Mouse (Mus musculus) neutrophil, adult 65 days (primary cell): Measurements from ENCODE around the gene Dchs2. TPM values are rescaled to one million over a fixed set of nuclear protein-coding genes. Genes with fewer than 3 reads are reported as not detected.

ENCODE experiments used
- total RNA-seq: library from RNA; stranded (reverse); gene quantifications from 2 replicates; pipeline ENCODE4 v1.2.4, GENCODE M21; 2023

The Dchs2 gene
- total RNA-seq: not detected in 2 replicates

DNA sequence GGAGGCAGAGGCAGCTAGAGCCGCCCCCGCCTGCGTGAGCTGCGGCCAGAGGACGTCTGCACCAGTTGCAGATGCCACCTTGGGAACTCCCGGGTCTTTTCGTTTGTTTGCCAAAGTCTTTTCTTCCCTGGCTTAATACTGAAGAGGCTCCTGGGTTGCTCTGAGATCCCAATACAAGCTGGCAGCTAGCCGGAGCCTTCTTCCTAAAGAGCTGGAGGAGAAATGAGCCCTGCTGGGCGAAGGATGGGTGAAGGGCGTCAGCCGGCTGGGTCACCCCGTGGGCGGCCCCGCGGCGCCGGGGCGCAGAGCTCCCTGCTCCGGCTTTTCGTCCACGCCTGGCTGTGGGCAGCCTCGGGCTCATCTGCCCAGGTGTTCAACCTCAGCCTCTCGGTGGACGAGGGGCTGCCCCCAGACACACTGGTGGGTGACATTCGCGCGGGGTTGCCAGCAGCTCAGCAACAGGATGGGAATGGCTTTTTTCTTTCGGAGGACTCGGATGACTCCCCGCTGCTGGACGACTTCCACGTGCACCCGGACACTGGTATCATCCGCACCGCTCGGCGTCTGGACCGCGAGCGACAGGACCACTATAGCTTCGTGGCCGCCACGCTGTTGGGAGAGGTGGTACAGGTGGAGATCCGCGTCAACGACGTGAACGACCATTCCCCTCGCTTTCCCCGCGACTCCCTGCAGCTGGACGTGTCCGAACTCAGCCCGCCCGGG, at the start of gene Dchs2:
Gene Dchs2 (plus strand): TSS at position 223 of the 723 bp plus-strand sequence.

Other genes with a start within 250 kb of the Dchs2 start
- gene Lrat, start 224.0 kb upstream of the Dchs2 start, total RNA-seq: not detected in 2 replicates
- gene Fgg, start 120.2 kb upstream of the Dchs2 start, total RNA-seq: not detected in 2 replicates
- not detected in 2 replicates for gene Fga, start 101.9 kb upstream of the Dchs2 start, total RNA-seq
- gene Fgb, start 78.1 kb upstream of the Dchs2 start, total RNA-seq: not detected in 2 replicates
- 76.6 and 87.8 TPM in 2 replicates for gene Plrg1, start 72.4 kb upstream of the Dchs2 start, total RNA-seq